Mouse (Mus musculus): ENCODE results near the gene Ptpn6. TPM values are rescaled to one million over a fixed set of nuclear protein-coding genes. Genes with fewer than 3 reads are reported as not detected.

The Ptpn6 gene
- polyA plus RNA-seq, 1 experiment from 2014 or later = 12.9 TPM

GRCm38 (mm10) chr6:124699962-124700610 is 38.4 kb downstream of the Ptpn6 start:
- no peak; the same call in 1 of the 2 replicates for ATAC-seq (ENCODE audit: low FRiP score, low TSS enrichment)
- no peak overlapping the region for H3K4me2 ChIP-seq (replicated peaks; ENCODE audit: low read depth, low read length)

GRCm38 (mm10) chr6:124699366-124699765 is 39.1 kb downstream of the Ptpn6 start:
- H3K4me3 ChIP-seq (ENCODE audit: low read length) = no peak overlapping the region
- no peaks in the 10 kb centered on the region for H3K27me3 ChIP-seq (ENCODE audit: control insufficient read depth, insufficient read depth, low read length)
- H3K27ac ChIP-seq (ENCODE audit: low read depth, low read length) = no peak overlapping the region
- H3K4me1 ChIP-seq (ENCODE audit: control insufficient read depth, insufficient read depth, low read length) = peaks cover 10% of the 10 kb centered on the region; the same call in 1 of the 2 replicates
- H3K9ac ChIP-seq (ENCODE audit: low read depth, low read length) = no peak overlapping the region
- ATAC-seq (ENCODE audit: low FRiP score, low TSS enrichment) = no peak
- H3K9me3 ChIP-seq (ENCODE audit: control insufficient read depth, low read length) = no peaks in the 10 kb centered on the region
- 83% methylated on average over 4 of the region's 4 CpGs for WGBS
- H3K36me3 ChIP-seq (ENCODE audit: control insufficient read depth, insufficient read depth, low read length) = peaks cover 55% of the 10 kb centered on the region
- no peak overlapping the region for H3K4me2 ChIP-seq (replicated peaks; ENCODE audit: low read depth, low read length)

More at GRCm38 (mm10) chr6:124699962-124700610, 38.4 kb downstream of the Ptpn6 start:
- Histone ChIP-seq H3K4me3 (ENCODE audit: low read length) (no peak overlapping the region), H3K9ac (ENCODE audit: low read depth, low read length) (no peak overlapping the region), H3K4me1 (ENCODE audit: control insufficient read depth, insufficient read depth, low read length) (peaks cover 7% of the 10 kb centered on the region; the same call in 1 of the 2 replicates), H3K27me3 (ENCODE audit: control insufficient read depth, insufficient read depth, low read length) (no peaks in the 10 kb centered on the region), H3K36me3 (ENCODE audit: control insufficient read depth, insufficient read depth, low read length) (peaks cover 62% of the 10 kb centered on the region), H3K9me3 (ENCODE audit: control insufficient read depth, low read length) (no peaks in the 10 kb centered on the region), H3K27ac (ENCODE audit: low read depth, low read length) (no peak overlapping the region)
- 75% methylated on average over 11 of the region's 11 CpGs for WGBS

GRCm38 (mm10) chr6:124698751-124699150 is 39.8 kb downstream of the Ptpn6 start:
- Histone ChIP-seq H3K4me2 (replicated peaks; ENCODE audit: low read depth, low read length) (no peak overlapping the region), H3K4me3 (ENCODE audit: low read length) (no peak overlapping the region), H3K4me1 (ENCODE audit: control insufficient read depth, insufficient read depth, low read length) (peaks cover 16% of the 10 kb centered on the region; the same call in 1 of the 2 replicates), H3K9ac (ENCODE audit: low read depth, low read length) (no peak overlapping the region), H3K27ac (ENCODE audit: low read depth, low read length) (no peak overlapping the region), H3K27me3 (ENCODE audit: control insufficient read depth, insufficient read depth, low read length) (no peaks in the 10 kb centered on the region), H3K36me3 (ENCODE audit: control insufficient read depth, insufficient read depth, low read length) (peaks cover 48% of the 10 kb centered on the region), H3K9me3 (ENCODE audit: control insufficient read depth, low read length) (no peaks in the 10 kb centered on the region)
- ATAC-seq (ENCODE audit: low FRiP score, low TSS enrichment) = no peak
- 68% methylated on average over 6 of the region's 6 CpGs for WGBS

DNA sequence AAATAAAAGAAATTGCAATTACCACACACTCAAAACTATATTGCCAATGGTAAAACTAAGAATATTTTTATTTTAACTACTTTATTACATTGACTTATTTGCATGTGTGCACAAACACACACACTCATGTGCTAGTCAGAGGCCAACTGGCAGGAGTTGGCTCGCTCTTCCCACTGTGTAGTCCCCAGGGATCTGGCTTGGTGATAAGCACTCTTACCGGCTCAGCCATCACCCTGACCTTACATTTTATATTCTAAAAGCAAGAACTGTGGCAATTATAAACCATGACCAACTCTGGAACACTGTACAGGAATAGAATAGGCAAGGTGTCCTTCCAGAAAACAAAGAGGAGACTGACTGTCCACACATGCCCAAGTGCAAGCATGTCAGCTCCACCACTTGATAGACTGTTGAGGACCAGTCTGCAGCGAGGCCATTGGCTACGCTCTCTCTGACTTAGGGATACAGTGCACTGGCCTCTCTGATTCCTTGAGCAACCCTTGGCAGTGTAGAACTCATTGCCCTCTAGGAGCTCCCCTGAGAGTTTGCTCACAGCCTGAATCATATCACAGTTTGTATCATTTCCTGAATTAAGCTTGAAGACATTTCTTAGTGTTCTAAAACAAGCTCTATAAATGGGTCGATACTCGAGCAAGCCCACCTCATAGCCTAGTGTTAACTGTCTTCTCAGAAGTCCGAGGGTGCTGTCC is 41.9 kb downstream of the Ptpn6 start:
- Histone ChIP-seq H3K4me1 (ENCODE audit: control insufficient read depth, insufficient read depth, low read length) (peaks cover 27% of the 10 kb centered on the region; the same call in 1 of the 2 replicates), H3K4me3 (ENCODE audit: low read length) (no peak overlapping the region), H3K36me3 (ENCODE audit: control insufficient read depth, insufficient read depth, low read length) (peaks cover 28% of the 10 kb centered on the region), H3K27me3 (ENCODE audit: control insufficient read depth, insufficient read depth, low read length) (no peaks in the 10 kb centered on the region), H3K4me2 (replicated peaks; ENCODE audit: low read depth, low read length) (no peak overlapping the region), H3K9ac (ENCODE audit: low read depth, low read length) (no peak overlapping the region), H3K9me3 (ENCODE audit: control insufficient read depth, low read length) (no peaks in the 10 kb centered on the region), H3K27ac (ENCODE audit: low read depth, low read length) (no peak overlapping the region)
- whole genome bisulfite sequencing = 94% methylated on average over 7 of the region's 7 CpGs
- no peak for ATAC-seq (ENCODE audit: low FRiP score, low TSS enrichment)

- 71% methylated on average over 15 of the region's 15 CpGs for WGBS
- no peaks in the 10 kb centered on the region for H3K27me3 ChIP-seq (ENCODE audit: control insufficient read depth, insufficient read depth, low read length)
- ATAC-seq (ENCODE audit: low FRiP score, low TSS enrichment) = no peak
- H3K4me1 ChIP-seq (ENCODE audit: control insufficient read depth, insufficient read depth, low read length) = peaks cover 20% of the 10 kb centered on the region; the same call in 1 of the 2 replicates
- H3K27ac ChIP-seq (ENCODE audit: low read depth, low read length) = peak overlapping the region; percentile 39; the same call in 1 of the 2 replicates
- H3K4me3 ChIP-seq (ENCODE audit: low read length) = no peak overlapping the region
- H3K9ac ChIP-seq (ENCODE audit: low read depth, low read length) = no peak overlapping the region
- no peak overlapping the region for H3K4me2 ChIP-seq (replicated peaks; ENCODE audit: low read depth, low read length)
- H3K9me3 ChIP-seq (ENCODE audit: control insufficient read depth, low read length) = no peaks in the 10 kb centered on the region
- peaks cover 11% of the 10 kb centered on the region; the same call in 1 of the 2 replicates for H3K36me3 ChIP-seq (ENCODE audit: control insufficient read depth, insufficient read depth, low read length)
Measured at GRCm38 (mm10) chr6:124694166-124694955, 44.2 kb downstream of the Ptpn6 start.

GRCm38 (mm10) chr6:124693243-124693981 is 45.1 kb downstream of the Ptpn6 start:
- H3K27ac ChIP-seq (ENCODE audit: low read depth, low read length) = peak overlapping the region; percentile 65; the same call in 1 of the 2 replicates
- no peak overlapping the region for H3K4me3 ChIP-seq (ENCODE audit: low read length)
- peaks cover 2% of the 10 kb centered on the region; the same call in 1 of the 2 replicates for H3K36me3 ChIP-seq (ENCODE audit: control insufficient read depth, insufficient read depth, low read length)
- H3K4me1 ChIP-seq (ENCODE audit: control insufficient read depth, insufficient read depth, low read length) = peaks cover 20% of the 10 kb centered on the region; the same call in 1 of the 2 replicates
- no peak overlapping the region for H3K4me2 ChIP-seq (replicated peaks; ENCODE audit: low read depth, low read length)
- no peaks in the 10 kb centered on the region for H3K9me3 ChIP-seq (ENCODE audit: control insufficient read depth, low read length)
- H3K27me3 ChIP-seq (ENCODE audit: control insufficient read depth, insufficient read depth, low read length) = no peaks in the 10 kb centered on the region
- no peak overlapping the region for H3K9ac ChIP-seq (ENCODE audit: low read depth, low read length)
- WGBS = 20% methylated on average over 15 of the region's 15 CpGs
- peak; percentile 88 for ATAC-seq (ENCODE audit: low FRiP score, low TSS enrichment)

GRCm38 (mm10) chr6:124690517-124690916 is 48.0 kb downstream of the Ptpn6 start:
- no peak for ATAC-seq (ENCODE audit: low FRiP score, low TSS enrichment)
- Histone ChIP-seq H3K27me3 (ENCODE audit: control insufficient read depth, insufficient read depth, low read length) (no peaks in the 10 kb centered on the region), H3K27ac (ENCODE audit: low read depth, low read length) (no peak overlapping the region), H3K36me3 (ENCODE audit: control insufficient read depth, insufficient read depth, low read length) (no peaks in the 10 kb centered on the region), H3K9ac (ENCODE audit: low read depth, low read length) (no peak overlapping the region), H3K9me3 (ENCODE audit: control insufficient read depth, low read length) (no peaks in the 10 kb centered on the region), H3K4me2 (replicated peaks; ENCODE audit: low read depth, low read length) (no peak overlapping the region), H3K4me3 (ENCODE audit: low read length) (no peak overlapping the region), H3K4me1 (ENCODE audit: control insufficient read depth, insufficient read depth, low read length) (peaks cover 20% of the 10 kb centered on the region; the same call in 1 of the 2 replicates)
- WGBS = 83% methylated on average over 3 of the region's 3 CpGs

GRCm38 (mm10) chr6:124689011-124689410 is 49.5 kb downstream of the Ptpn6 start:
- 82% methylated on average over 3 of the region's 3 CpGs for WGBS
- Histone ChIP-seq H3K9me3 (ENCODE audit: control insufficient read depth, low read length) (no peaks in the 10 kb centered on the region), H3K27me3 (ENCODE audit: control insufficient read depth, insufficient read depth, low read length) (no peaks in the 10 kb centered on the region), H3K36me3 (ENCODE audit: control insufficient read depth, insufficient read depth, low read length) (no peaks in the 10 kb centered on the region), H3K27ac (ENCODE audit: low read depth, low read length) (no peak overlapping the region), H3K4me1 (ENCODE audit: control insufficient read depth, insufficient read depth, low read length) (peaks cover 14% of the 10 kb centered on the region; the same call in 1 of the 2 replicates), H3K9ac (ENCODE audit: low read depth, low read length) (no peak overlapping the region), H3K4me2 (replicated peaks; ENCODE audit: low read depth, low read length) (no peak overlapping the region), H3K4me3 (ENCODE audit: low read length) (no peak overlapping the region)
- no peak for ATAC-seq (ENCODE audit: low FRiP score, low TSS enrichment)
